Mouse (Mus musculus) CH12.LX (cell line): Measurements from ENCODE around the gene Ltb. TPM values are rescaled to one million over a fixed set of nuclear protein-coding genes. Genes with fewer than 3 reads are reported as not detected.

ENCODE experiments used
- DNase-seq: peaks from one replicate; pipeline ENCODE4 v3.0.0-alpha.2; 2013; ENCODE audit errors: extremely low read depth
- H3K27ac ChIP-seq: 2 replicates; pipeline ENCODE4 v1.5.1; 2012; ENCODE audit warnings: low read depth, mild to moderate bottlenecking, control low read depth, moderate library complexity; ENCODE audit not compliant: insufficient read depth
- H3K27me3 ChIP-seq: replicated peaks from 2 replicates; pipeline ENCODE3; 2012; ENCODE audit warnings: inconsistent platforms
- H3K36me3 ChIP-seq, 2 experiments: replicated peaks in 1 of 2; 2 replicates each; pipeline versions ENCODE3 to v1.6.1; 2012; ENCODE audit warnings: inconsistent platforms in 1 of 2, low read length in 1 of 2, mild to moderate bottlenecking in 1 of 2, mixed read lengths in 1 of 2, moderate library complexity in 1 of 2; ENCODE audit not compliant: control insufficient read depth in 1 of 2, insufficient read depth in 1 of 2
- H3K4me1 ChIP-seq, 2 experiments: 2 replicates each; pipeline ENCODE4 v1.6.1; 2012; ENCODE audit warnings: inconsistent platforms in 1 of 2, moderate library complexity in 1 of 2; ENCODE audit not compliant: insufficient read depth in 2 of 2, control insufficient read depth in 1 of 2
- H3K4me2 ChIP-seq: 2 replicates; pipeline ENCODE4 v1.6.1; 2012; ENCODE audit warnings: low read depth, mild to moderate bottlenecking, control low read depth; ENCODE audit not compliant: poor library complexity, insufficient read depth, severe bottlenecking
- H3K4me3 ChIP-seq, 3 experiments: fragments of 150-350 bp in 1 of 3; sonication (generic) in 1 of 3; replicated peaks in 1 of 3; 2 replicates each; pipeline versions ENCODE3 to v1.5.1; 2011 to 2012; ENCODE audit warnings: low read depth in 2 of 3, low read length in 2 of 3, mild to moderate bottlenecking in 2 of 3, moderate library complexity in 2 of 3, control low read depth in 1 of 3, improper control_type of control experiment in 1 of 3, inconsistent platforms in 1 of 3, mixed read lengths in 1 of 3; ENCODE audit not compliant: poor library complexity in 1 of 3
- H3K79me2 ChIP-seq: replicated peaks from 2 replicates; pipeline ENCODE4 v1.6.1; 2012; ENCODE audit warnings: mild to moderate bottlenecking, moderate library complexity; ENCODE audit not compliant: control insufficient read depth, poor library complexity, insufficient read depth, severe bottlenecking; ENCODE audit errors: extremely low read depth
- H3K9ac ChIP-seq: 2 replicates; pipeline ENCODE4 v1.6.1; 2012; ENCODE audit warnings: low read depth, mild to moderate bottlenecking, control low read depth, moderate library complexity; ENCODE audit not compliant: insufficient read depth
- H3K9me3 ChIP-seq: replicated peaks from 2 replicates; pipeline ENCODE3; 2012; ENCODE audit warnings: low read length, inconsistent platforms, mixed read lengths
- BHLHE40 ChIP-seq: IDR thresholded peaks from 2 replicates; pipeline ENCODE4 v1.6.1; 2011; ENCODE audit warnings: mild to moderate bottlenecking, low read depth, low read length, improper control_type of control experiment
- CHD1 ChIP-seq: IDR thresholded peaks from 2 replicates; pipeline ENCODE4 v1.6.1; 2012; ENCODE audit warnings: low read depth, low read length, improper control_type of control experiment, inconsistent platforms
- CTCF ChIP-seq, 2 experiments: IDR thresholded peaks in 1 of 2; conservative IDR thresholded peaks in 1 of 2; 2 replicates each; pipeline ENCODE4 v1.5.1; 2011 to 2012; ENCODE audit warnings: low read depth in 2 of 2, low read length in 2 of 2, improper control_type of control experiment in 1 of 2, inconsistent platforms in 1 of 2, mild to moderate bottlenecking in 1 of 2, moderate library complexity in 1 of 2
- E2F4 ChIP-seq: IDR thresholded peaks from 2 replicates; pipeline ENCODE4 v1.6.1; 2011; ENCODE audit warnings: low read depth, low read length, improper control_type of control experiment; ENCODE audit not compliant: insufficient replicate concordance
- ELF1 ChIP-seq: IDR thresholded peaks from 2 replicates; pipeline ENCODE4 v1.6.1; 2014; ENCODE audit warnings: low read depth, mild to moderate bottlenecking, inconsistent platforms, low read length, improper control_type of control experiment
- ETS1 ChIP-seq: conservative IDR thresholded peaks from 2 replicates; pipeline ENCODE4 v1.6.1; 2012; ENCODE audit warnings: low read depth, mild to moderate bottlenecking, inconsistent platforms, low read length, improper control_type of control experiment, moderate library complexity
- HCFC1 ChIP-seq: IDR thresholded peaks from 2 replicates; pipeline ENCODE4 v1.6.1; 2012; ENCODE audit warnings: low read depth, mild to moderate bottlenecking, inconsistent platforms, low read length, improper control_type of control experiment
- IRF4 ChIP-seq: IDR thresholded peaks from 2 replicates; pipeline ENCODE4 v1.6.1; 2014; ENCODE audit warnings: low read depth, mild to moderate bottlenecking, inconsistent platforms, low read length, improper control_type of control experiment
- MAZ ChIP-seq: IDR thresholded peaks from 2 replicates; pipeline ENCODE4 v1.6.1; 2012; ENCODE audit warnings: low read depth, mild to moderate bottlenecking, inconsistent platforms, low read length, improper control_type of control experiment, moderate library complexity
- MXI1 ChIP-seq: IDR thresholded peaks from 2 replicates; pipeline ENCODE4 v1.6.1; 2011; ENCODE audit warnings: mild to moderate bottlenecking, low read depth, low read length, improper control_type of control experiment
- MYC ChIP-seq: IDR thresholded peaks from 2 replicates; pipeline ENCODE4 v1.6.1; 2011; ENCODE audit warnings: low read depth, mild to moderate bottlenecking, improper control_type of control experiment, low read length
- NELFE ChIP-seq: IDR thresholded peaks from 2 replicates; pipeline ENCODE4 v1.6.1; 2011; ENCODE audit warnings: low read depth, low read length, improper control_type of control experiment
- NRF1 ChIP-seq: IDR thresholded peaks from 2 replicates; pipeline ENCODE4 v1.6.1; 2014; ENCODE audit warnings: low read depth, mild to moderate bottlenecking, inconsistent platforms, low read length, improper control_type of control experiment, moderate library complexity
- POLR2A ChIP-seq: IDR thresholded peaks from 2 replicates; pipeline ENCODE4 v1.6.1; 2011; ENCODE audit warnings: low read depth, mild to moderate bottlenecking, improper control_type of control experiment, low read length
- POLR2AphosphoS2 ChIP-seq: IDR thresholded peaks from 2 replicates; pipeline ENCODE4 v1.6.1; 2011; ENCODE audit warnings: low read depth, low read length, improper control_type of control experiment
- RCOR1 ChIP-seq: conservative IDR thresholded peaks from 2 replicates; pipeline ENCODE4 v1.6.1; 2012; ENCODE audit warnings: low read depth, mild to moderate bottlenecking, inconsistent platforms, low read length, improper control_type of control experiment
- SIN3A ChIP-seq: IDR thresholded peaks from 2 replicates; pipeline ENCODE4 v1.6.1; 2012; ENCODE audit warnings: low read length, improper control_type of control experiment, inconsistent platforms
- SMC3 ChIP-seq: IDR thresholded peaks from 2 replicates; pipeline ENCODE4 v1.6.1; 2011; ENCODE audit warnings: low read depth, low read length, improper control_type of control experiment
- TBP ChIP-seq: conservative IDR thresholded peaks from 2 replicates; pipeline ENCODE4 v1.6.1; 2011; ENCODE audit warnings: low read depth, low read length, improper control_type of control experiment
- UBTF ChIP-seq: IDR thresholded peaks from 2 replicates; pipeline ENCODE4 v1.6.1; 2012; ENCODE audit warnings: low read depth, mild to moderate bottlenecking, inconsistent platforms, low read length, improper control_type of control experiment, moderate library complexity
- USF2 ChIP-seq: conservative IDR thresholded peaks from 2 replicates; pipeline ENCODE4 v1.6.1; 2011; ENCODE audit warnings: low read depth, low read length, improper control_type of control experiment
- ZMIZ1 ChIP-seq: IDR thresholded peaks from 2 replicates; pipeline ENCODE4 v1.6.1; 2012; ENCODE audit warnings: low read depth, mild to moderate bottlenecking, inconsistent platforms, low read length, improper control_type of control experiment
- ZNF384 ChIP-seq: IDR thresholded peaks from 2 replicates; pipeline ENCODE4 v1.6.1; 2012; ENCODE audit warnings: low read depth, low read length, improper control_type of control experiment, inconsistent platforms
- dilution Hi-C: fragments of 300-500 bp; cut with MboI; formaldehyde crosslinking; loops from 2 replicates; pipeline ENCODE4 v1.14.3; 2020; ENCODE audit warnings: low sequenced_read_pairs; ENCODE audit not compliant: extremely low pct_unique_long_range_greater_than_20kb, extremely low pct_ligation_motif_present
- in situ Hi-C: fragments of 300-500 bp; cut with MboI; formaldehyde crosslinking; loops from 3 replicates; pipeline ENCODE4 v1.14.3; 2019; ENCODE audit warnings: low sequenced_read_pairs, low pct_ligation_motif_present, low pct_unique_long_range_greater_than_20kb, mixed read lengths
- polyA plus RNA-seq: library from polyadenylated mRNA; unstranded; fragments of >175 nt; gene quantifications from 2 replicates; pipeline ENCODE4 v1.2.1, GENCODE M21; 2012; ENCODE audit warnings: low read depth; ENCODE audit not compliant: insufficient read length
- total RNA-seq, 2 experiments: library from RNA; depleted of rRNA; stranded (reverse); fragments of 300-350 nt in 1 of 2; fragments of >200 nt in 1 of 2; gene quantifications; 2 replicates each; pipeline ENCODE4 v1.2.3; 2012 to 2014

Gene Ltb
- total and polyA plus RNA-seq, 3 experiments: 150 to 263 (median 234) TPM

DNA sequence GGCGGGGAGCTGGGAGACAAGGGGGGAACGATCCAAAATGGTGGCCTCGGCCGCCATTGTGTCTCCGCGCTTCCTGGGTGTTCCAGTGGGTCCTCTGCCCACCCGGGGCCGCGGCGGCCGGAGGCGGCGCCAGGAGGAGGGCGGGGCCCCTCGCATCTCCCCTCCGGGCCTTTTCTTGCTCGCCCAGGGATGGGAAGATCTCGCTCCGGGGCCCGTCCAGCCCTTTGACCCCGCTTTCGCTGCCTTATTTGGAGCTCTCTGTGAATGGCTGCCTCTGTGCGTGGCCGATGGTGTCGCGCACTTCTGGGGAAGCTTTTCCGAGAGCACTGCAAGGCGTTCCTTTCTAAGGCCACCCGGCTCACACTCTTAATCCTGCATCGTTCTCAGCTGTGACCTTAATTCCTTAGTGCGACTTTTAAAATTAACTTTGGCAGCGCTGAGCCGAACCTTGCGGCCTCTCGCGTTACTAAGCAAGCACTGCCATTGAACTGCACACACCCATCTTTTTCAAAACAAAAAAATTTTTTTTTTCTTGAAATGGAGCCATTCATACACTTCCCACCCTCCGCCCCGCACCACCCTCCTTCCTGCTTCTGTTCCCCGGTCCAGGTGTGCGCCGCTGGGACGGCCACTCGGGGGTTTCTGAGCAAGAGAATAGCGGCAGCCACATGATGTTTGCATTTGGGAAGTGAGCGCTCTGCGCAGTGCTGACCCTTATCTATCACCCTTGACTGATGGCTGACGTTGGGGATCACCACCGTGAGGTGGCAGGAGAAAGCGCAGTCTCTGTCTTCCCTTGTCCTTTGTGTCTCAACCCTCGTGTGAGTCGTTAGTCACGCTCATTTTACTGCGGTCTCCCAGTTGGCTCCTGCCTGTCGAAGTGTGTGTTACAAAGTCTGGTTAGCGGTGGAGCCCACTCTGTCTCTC is 48.0 kb downstream of the Ltb start:
- Histone ChIP-seq H3K36me3 (peaks cover 36 to 55% of the 10 kb centered on the region in 2 experiments), H3K27me3 (peaks cover 6% of the 10 kb centered on the region), H3K9ac (peak overlapping the region; percentile 99), H3K4me3 (peak overlapping the region; percentile 90 to 92 (median 92)), H3K4me1 (peaks cover 6 to 45% of the 10 kb centered on the region in 2 experiments), H3K79me2 (peaks cover 52% of the 10 kb centered on the region), H3K27ac (peak overlapping the region; percentile 88), H3K9me3 (no peaks in the 10 kb centered on the region), H3K4me2 (peak overlapping the region; percentile 76; the same call in 1 of the 2 replicates)
- dilution Hi-C loops (no loop called here), in situ Hi-C loops (no loop called here)
- TF ChIP-seq ZNF384 (no peak), RCOR1 (no peak), SMC3 (no peak), ETS1 (no peak), POLR2AphosphoS2 (peak; percentile 65; the same call in 1 of the 2 replicates), CHD1 (peak; percentile 66; the same call in 1 of the 2 replicates), IRF4 (no peak), UBTF (0 out of 2 replicates have a peak, but pooled peaks have one; percentile 42), TBP (0 out of 2 replicates have a peak, but pooled peaks have one; percentile 44), POLR2A (peak; percentile 17), BHLHE40 (0 out of 2 replicates have a peak, but pooled peaks have one; percentile 37), USF2 (no peak), MYC (no peak; the same call in 1 of the 2 replicates), CTCF (conservative IDR thresholded peaks at IDR 0.05 in 1 of 2, IDR thresholded peaks at IDR 0.05 in 1 of 2; ENCODE audit: low read depth in 2 of 2, low read length in 2 of 2) (no peak), SIN3A (peak; percentile 77), ELF1 (0 out of 2 replicates have a peak, but pooled peaks have one; percentile 18), ZMIZ1 (0 out of 2 replicates have a peak, but pooled peaks have one; percentile 25), MXI1 (0 out of 2 replicates have a peak, but pooled peaks have one; percentile 18), E2F4 (no peak), NRF1 (0 out of 2 replicates have a peak, but pooled peaks have one; percentile 30), NELFE (no peak), MAZ (no peak), HCFC1 (peak; percentile 8; the same call in 1 of the 2 replicates)
- DNase-seq: peak; percentile 66
